Mouse (Mus musculus) hindlimb bud, embryonic 11.5 days (tissue): ENCODE data around the gene Ankib1.

Experiments used
- DNase-seq: peaks from one replicate; pipeline ENCODE4 v3.0.0-alpha.2; 2012; ENCODE audit warnings: low read depth, low spot score; ENCODE audit errors: extremely low spot score

Ankib1 gene

GRCm38 (mm10) chr5:3647708-3648121, 155.0 kb downstream of the Ankib1 start:
- DNase-seq, result peak; percentile 39

GRCm38 (mm10) chr5:3646991-3647707, 155.6 kb downstream of the Ankib1 start:
- no peak for DNase-seq

GRCm38 (mm10) chr5:3646539-3646938, 156.2 kb downstream of the Ankib1 start:
- DNase-seq, result no peak

- no peak for DNase-seq
Measured at GRCm38 (mm10) chr5:3645326-3645725, 157.4 kb downstream of the Ankib1 start.

- DNase-seq, result no peak
Measured at GRCm38 (mm10) chr5:3644621-3645020, 158.1 kb downstream of the Ankib1 start.
